Mouse (Mus musculus): ENCODE measurements around the gene Fscn1. TPM values are rescaled to one million over a fixed set of nuclear protein-coding genes. Genes with fewer than 3 reads are reported as not detected.

Gene Fscn1
- polyA plus RNA-seq, 1 experiment = not detected

DNA sequence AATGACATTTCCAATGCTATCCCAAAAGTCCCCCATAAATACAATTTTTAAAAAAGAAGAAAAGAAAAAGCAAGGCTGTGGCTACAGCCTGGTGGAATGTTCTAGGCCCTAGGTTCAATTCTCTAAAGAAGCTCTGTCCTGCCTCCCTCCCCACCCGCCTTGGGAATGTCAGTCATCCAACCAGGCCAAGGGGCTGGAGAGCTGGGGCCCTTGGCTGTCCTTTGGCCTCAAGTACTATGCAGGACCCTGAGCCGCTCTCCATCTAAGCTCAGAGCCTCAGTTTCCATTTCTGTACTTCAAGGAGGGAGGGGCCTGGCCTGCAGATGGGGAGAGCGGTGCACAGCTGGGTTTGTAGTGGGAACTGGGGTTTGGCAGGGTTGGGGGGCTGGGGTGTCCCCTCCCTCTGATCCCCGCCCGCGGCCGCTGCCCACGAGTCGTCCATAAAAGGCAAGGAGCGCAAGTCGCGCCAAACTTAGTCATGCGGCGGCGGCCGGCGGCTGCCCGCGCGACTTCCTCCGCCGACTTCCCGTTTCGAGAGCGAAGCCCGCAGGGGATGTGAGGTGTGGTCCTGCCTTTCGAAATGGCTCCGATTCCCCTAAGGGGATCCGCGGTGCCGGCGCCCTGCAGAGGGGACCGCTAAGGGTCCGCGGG is 31.3 kb upstream of the Fscn1 start:
- TF ChIP-seq GATA1 (IDR thresholded peaks at IDR 0.05; ENCODE audit: low read length) = no peak

DNA sequence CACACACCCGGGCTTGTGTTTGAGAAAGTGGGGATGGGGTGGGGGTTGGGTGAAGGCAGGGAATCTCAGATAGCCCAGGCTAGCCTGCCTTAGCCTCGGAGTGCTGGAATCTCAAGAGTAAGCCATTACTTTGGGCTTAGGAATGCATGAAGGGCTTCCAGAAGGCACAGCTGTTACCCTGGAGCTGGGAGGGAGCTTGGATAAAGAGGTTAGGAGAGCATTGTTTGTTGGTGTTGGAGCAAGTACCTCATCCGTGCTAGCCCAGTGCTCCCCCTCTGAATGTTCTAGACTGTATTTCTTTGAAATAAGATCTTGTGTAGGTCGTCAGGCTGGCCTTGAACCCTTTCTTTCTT is 30.8 kb upstream of the Fscn1 start:
- TF ChIP-seq GATA1 (IDR thresholded peaks at IDR 0.05; ENCODE audit: low read length) = no peak

DNA sequence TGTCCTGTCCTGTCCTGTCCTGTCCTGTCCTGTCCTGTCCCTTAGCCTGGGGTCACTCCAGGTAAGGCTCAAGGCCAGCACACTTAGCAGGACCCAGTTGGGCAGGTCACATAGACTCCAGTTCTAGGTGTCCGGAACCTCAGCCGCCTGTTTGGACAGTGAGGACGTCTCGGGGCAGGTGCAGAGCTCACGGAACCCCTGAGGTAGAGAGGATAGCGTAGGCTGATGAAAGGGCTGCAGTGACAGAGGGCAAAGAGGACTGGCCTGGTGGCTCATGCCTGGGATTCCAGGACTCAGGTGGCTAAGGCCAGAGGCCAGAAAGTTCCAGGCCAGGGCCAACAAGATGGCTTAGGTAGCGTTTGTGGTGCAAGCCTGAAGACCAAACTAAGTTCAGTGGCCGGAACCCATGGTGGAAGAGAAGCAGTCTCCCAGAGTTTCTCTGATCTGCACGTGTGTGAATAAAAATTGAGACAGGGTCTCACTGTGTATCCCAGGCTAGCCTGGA is 28.9 kb upstream of the Fscn1 start:
- TF ChIP-seq GATA1 (IDR thresholded peaks at IDR 0.05; ENCODE audit: low read length) = no peak

DNA sequence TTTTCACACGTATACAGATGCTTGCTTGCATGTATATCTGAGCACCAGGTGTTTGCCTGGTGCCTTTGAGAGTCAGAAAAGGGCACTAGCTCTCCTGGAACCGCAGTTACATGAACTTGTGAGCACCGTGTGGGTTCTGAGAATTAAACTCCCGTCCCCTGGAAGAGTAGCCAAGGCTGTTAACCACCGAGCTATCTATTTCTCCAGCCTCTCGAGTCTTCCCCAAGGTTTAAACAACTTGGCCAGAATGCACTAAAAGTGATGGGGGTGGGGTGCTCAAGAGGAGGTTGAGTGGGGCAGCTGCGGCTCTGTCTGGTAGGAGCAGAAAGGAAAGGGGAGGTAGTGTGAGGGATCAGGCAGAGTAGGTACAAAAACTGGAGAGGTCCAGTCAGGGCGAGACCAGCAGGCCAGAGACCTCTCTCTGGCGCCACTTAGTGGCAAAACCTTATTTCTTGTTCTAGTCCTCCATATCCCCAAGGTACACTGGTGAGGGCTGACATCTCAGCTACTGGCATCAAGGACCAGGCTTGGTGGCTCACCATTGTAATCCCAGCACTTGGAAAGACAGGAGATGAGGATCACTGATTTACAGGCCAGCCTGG is 28.0 kb upstream of the Fscn1 start:
- no peak for TF ChIP-seq GATA1 (IDR thresholded peaks at IDR 0.05; ENCODE audit: low read length)

DNA sequence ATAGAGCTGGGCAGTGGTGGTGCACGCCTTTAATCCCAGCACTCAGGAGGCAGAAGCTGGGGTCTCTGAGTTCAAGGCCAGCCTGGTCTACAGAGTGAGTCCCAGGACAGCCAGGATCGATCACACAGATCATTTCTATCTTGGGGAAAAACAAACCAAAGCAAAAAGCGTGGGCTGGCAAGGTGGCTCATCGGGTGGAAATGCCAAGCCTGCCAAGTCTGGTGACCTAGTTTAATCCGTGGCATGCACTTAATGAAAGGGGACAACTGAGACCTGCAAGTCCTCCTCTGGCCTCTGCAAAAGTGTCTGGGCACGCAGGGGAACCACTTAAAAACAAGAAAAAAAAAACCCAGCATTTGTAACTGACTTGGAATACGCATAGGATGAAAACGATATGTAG is 27.4 kb upstream of the Fscn1 start:
- TF ChIP-seq GATA1 (IDR thresholded peaks at IDR 0.05; ENCODE audit: low read length) = no peak

DNA sequence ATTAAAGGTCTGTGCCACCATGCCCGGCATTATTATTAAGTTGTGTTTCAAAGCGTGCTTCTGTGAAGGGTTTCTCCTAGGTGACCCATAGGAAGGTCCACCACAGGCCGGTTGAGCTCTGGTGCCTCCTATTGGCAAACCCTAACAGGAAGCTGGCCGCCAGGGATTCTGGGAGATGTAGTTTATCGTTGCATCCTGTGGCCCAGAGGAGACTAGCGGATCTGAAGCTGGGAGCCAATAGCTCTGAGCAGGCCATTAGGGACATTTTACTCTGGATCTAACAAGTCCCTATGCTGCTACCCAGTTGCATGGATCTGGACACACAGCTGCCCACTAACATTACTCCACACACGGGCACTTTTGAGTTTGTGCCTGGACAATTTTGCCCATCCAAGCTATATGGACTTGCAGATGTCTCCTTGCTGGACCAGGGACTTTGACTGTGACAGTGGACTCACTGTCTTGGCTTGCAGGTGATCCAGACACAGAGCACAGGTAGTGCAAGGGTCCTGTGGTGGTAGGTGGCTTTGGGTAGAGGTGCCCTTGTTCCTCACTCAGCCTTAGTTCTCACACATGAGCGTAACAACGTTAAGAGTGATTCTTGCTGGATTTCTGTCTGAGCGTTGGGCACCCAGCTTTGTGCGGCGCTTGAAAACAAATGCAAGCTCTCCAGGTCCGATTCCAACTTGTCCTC is 24.4 kb upstream of the Fscn1 start:
- no peak for TF ChIP-seq GATA1 (IDR thresholded peaks at IDR 0.05; ENCODE audit: low read length)

DNA sequence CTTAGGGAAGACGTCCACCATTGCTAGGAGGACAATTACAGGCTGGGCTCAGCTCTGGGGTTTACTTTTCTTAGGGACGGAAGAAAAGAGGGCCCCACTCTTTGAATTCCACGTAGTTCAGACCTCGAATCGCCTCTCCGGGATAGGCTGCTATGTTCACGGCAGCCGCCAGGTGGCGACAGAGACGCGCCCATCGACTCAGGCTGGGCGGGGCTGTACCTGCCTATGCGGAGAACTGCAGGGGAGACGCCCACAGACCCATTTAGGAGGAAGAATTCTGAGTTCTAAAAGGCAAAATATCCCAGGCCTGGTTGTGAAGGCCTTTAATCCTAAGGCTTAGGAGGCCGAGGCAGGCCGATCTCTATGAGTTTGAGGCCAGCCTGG is 23.8 kb upstream of the Fscn1 start:
- no peak for TF ChIP-seq GATA1 (IDR thresholded peaks at IDR 0.05; ENCODE audit: low read length)

DNA sequence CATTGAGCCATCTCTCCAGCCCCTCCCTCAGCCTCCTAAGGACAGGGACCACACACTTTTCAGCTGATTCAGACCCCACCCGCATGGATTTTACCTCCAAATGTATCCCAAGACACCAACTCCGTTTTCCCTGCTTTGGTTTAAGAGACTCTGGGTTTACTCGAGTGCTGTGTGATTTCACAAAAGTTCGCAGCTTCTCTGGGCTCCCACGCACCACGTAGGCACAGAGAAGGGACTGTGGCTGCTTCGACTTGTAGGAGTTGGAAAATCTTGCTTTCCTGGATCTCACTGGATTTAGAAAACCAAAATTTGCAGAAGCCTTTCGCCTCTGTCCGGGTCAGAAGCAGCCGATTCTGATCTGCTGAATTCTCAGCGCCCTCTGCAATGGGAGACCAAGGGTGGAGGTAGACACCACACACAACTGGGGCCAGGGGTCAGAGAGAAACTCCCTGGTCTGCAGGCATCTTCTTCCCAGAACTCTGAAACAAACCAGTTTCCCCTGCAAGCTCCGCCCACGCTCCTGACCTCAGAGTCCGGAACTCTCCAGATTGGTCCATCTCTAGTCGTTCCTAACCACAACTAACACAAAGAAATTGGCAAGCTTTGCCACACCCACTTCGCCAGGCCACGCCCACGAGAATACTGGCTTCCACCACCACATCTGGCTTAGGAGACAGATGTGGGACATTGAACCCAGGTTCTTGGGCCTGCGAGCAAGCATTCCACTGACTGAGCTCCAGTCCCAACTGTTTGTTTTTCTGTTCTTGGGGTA is 22.0 kb upstream of the Fscn1 start:
- TF ChIP-seq GATA1 (IDR thresholded peaks at IDR 0.05; ENCODE audit: low read length) = no peak

DNA sequence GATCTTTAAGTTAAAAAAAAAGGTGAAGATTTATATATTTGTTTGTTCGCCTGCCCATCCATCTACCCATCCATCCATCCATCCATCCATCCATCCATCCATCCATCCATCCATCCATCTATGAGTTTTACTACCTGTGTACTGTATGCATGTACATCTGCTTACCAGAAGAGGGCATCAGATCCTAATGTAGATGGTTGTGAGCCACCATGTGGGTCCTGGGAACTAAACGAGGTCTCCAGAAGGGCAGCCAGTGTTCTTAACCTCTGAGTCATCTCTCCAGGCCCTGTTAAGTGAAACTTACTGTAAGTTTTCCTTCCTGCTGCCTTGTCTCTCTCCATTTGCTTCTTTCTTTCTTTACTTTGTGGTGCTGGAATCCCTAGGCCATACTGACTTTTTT is 19.8 kb upstream of the Fscn1 start:
- no peak for TF ChIP-seq GATA1 (IDR thresholded peaks at IDR 0.05; ENCODE audit: low read length)

DNA sequence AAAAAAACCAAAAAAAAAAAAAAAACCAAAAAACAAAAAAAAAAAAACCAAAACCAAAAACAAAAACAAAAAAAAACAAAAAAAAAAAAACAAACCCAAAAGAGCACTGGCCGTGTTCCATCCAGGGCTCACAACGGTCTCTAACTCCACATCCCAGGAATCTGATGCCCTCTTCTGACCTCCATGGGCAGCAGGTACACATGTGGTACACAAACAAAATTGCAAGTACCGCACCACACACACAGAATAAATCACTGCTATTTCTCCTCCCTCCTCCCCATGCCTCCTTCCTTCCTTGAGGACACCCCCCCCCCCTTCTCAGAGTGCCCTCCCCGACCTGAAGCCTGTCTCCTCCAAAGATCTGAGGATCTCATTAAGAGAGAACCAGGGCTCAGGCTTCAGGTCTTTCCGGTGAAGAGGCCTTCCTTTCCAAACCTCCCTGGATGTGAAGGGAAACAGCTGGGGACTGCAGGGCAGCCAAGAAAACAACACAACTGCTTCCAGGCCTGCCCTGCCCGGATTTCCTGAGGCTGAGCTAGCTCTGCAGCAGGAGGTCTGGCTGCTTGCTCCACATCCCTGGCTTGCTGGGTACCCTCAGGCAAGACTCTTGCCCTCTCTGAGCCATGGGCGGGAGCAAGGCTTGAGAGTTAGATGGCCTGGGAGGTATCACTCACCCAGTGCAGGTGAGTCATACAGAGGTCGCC is 15.0 kb upstream of the Fscn1 start:
- TF ChIP-seq GATA1 (IDR thresholded peaks at IDR 0.05; ENCODE audit: low read length) = no peak

DNA sequence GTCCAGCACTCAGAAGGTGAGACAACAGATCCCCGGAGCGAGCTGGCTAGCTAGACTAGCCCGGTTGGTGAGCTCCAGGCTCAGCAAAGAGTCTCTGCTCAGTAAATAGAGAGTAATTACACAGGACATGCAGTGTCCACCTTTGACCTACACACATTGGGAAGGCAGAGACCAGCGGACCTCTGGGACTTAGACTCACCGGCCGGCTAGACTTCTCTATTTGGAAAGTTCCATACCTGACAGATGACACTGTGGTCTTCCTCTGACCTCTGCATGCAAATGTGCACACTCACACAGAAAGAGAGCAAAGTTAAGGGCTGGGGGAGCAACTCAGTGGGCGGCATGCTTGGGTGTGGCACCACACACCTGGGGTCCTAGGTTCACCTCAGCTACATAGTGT is 12.7 kb upstream of the Fscn1 start:
- no peak for TF ChIP-seq GATA1 (IDR thresholded peaks at IDR 0.05; ENCODE audit: low read length)

DNA sequence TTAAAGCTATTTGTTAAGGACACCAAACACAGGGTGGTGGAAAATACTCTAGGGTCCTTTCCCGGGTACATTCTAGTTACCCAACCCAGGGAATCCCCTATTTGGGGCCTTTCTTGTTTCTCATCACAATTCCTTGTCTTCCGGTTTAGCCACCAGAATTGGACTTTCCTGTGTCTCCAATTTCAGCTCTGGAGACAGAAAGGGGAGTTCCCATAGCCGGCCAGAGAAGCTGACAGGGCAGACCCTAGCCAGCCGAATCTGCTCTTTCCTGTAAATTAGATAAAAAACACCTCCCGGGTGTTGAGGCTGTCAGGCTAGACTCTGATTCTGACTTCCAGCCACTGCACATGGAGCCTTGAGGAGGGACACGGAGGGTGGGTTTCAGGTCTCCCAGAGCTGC is 10.6 kb upstream of the Fscn1 start:
- TF ChIP-seq GATA1 (IDR thresholded peaks at IDR 0.05; ENCODE audit: low read length) = no peak

DNA sequence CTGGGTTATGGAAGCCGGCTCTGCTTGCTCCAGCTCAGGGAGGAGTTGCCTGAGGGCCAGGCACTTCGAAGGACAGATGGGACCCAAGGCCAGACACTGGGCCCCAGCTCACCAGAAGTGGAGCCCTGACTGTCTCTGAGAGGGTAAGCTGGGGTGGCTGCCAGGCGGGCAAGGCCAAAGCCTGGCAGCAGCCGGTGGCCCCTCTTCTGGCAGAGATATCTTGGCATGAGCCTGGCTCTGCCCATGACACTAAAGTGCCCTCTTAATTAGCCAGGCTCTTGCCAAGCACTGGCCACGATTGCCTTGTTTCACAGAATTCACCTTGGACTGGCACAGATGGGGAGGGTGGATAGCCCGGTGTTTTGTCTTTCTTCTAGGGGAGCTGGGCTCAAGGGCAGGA is 9.7 kb upstream of the Fscn1 start:
- TF ChIP-seq GATA1 (IDR thresholded peaks at IDR 0.05; ENCODE audit: low read length) = no peak

DNA sequence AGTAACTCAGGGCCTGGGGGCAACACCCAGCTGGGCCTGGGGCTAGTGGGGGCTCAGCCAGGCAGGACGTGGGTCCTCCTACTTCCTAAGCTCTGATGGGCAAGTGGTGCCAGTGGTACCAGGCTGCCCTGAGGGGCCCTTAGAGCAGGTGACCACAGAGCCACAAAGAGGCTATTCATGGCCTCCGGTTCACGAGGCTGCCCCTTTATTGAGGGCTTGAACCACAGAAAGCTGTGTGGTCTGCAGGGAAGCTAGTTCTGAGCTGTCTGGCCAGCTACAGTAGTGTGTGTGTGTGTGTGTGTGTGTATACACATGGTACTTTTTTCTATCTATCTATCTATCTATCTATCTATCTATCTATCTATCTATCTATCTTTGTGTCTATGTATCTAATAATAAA is 6.5 kb upstream of the Fscn1 start:
- TF ChIP-seq GATA1 (IDR thresholded peaks at IDR 0.05; ENCODE audit: low read length) = no peak

DNA sequence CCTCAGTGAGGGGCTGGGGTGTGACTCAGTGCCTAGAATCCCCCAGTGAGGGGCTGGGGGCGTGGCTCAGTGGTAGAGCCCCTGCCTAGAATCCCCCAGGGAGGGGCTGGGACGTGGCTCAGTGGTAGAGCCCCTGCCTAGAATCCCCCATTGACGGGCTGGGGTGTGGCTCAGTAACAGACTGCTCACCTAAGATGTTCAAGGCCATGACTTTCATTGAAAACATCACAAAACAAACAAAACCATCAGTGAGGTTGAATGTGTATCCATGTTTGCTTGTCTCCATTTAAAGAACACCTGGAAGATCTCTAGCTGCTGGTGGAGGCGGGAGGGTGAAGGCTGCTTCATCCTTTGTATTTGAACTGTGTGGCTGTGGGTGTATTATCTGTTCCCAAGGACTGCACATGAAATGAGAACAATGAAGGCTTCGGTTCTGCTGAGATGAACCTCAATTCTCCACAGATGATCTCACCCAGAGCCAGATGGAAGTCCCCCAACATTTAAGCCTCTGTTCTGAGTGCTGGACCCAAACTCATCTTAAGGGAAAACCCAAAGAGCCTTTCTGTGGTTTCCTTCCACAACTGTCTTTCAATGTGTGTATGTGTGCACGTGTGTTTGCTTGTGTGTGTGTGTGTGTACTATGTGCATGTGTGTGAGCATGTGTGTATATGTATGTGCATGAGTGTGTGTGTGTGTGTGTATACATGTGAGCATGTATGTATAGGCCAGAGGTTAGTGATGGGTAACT is 3.0 kb upstream of the Fscn1 start:
- TF ChIP-seq GATA1 (IDR thresholded peaks at IDR 0.05; ENCODE audit: low read length) = no peak
